Mouse (Mus musculus): Measurements from ENCODE around the gene Erich6.
"Not testable (repeated sequence)": the region's sequence is repeated elsewhere in the genome, so short reads cannot be mapped to it uniquely, and the experiment has no call there.

GRCm38 (mm10) chr3:58590544-58590943 lies 46.5 kb downstream of the Erich6 start:
- TF ChIP-seq POLR2A (IDR thresholded peaks at IDR 0.05; ENCODE audit: low read depth, low read length); CTCF (conservative IDR thresholded peaks at IDR 0.05; ENCODE audit: insufficient read depth, insufficient read length, low read depth, low read length): not testable (repeated sequence)
